Mouse (Mus musculus): ENCODE results near the gene Ntm.

Gene Ntm

DNA sequence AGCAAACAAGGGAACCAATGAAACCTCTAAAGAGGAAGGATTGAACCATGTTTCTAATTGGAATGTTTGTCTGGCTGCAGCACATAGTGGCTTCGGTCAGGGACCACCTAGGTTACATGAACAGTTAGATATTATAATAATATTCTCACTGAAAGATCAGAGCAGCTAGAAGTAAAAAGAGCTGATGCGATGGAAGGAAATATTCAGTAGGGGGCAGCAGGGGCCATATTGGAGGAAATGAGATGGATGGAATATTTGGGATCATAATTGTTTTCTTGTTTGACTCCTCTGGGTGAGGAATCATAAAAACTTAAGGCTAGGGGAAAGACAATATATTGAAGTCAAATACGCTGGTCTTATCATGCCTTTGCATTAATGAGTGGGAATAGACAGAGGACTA is 726.2 kb downstream of the Ntm start:
- no peak for DNase-seq (ENCODE audit: low spot score)

DNA sequence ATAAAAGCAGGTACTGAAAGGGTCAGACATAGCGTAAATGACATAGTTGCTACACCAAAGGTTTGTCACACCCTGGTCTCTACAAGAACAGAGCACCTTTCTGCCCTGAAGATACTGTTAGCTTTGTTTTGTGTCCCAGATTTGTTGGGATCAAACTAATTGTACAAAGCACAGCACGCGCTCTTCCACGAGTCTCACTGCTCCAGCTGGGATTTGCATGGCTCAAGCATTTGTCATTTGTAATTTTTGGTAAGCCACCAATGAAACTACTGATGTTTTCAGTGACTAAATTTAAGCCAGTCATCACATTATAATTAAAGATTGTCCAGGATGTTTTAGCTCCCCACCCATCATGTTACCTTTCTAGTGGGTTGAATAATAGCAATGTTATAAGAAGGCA is 735.2 kb downstream of the Ntm start:
- DNase-seq (ENCODE audit: low spot score) = no peak

DNA sequence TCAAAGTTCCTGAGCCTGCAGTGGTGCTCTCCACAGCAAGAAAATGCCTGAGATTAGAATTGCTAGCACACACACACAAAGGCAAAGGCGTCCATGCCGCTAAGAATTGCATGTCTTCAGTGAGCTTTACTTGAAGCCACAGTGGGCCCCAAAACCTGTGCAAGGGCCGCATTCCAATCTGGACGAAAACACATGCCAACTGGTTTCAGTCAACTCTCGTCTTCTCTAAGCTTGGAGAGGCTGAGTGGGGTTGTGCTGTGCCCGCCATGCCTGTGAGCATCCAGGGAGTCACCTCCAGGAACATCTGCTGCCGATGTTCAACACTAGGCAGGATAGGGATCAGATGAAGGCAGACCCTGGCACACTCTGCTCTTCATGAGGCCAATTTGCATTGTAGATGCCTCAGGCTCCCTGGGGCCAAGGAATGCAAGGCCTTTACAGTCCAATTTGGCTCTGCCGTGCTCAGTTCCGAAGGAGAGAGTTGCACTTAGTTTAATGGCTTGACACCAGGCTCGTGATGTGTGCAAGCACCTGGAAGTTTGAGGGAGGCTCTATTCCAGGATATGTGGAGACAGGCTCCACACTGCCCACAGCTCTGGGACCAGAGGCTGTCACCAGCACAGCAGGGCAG is 739.9 kb downstream of the Ntm start:
- no peak for DNase-seq (ENCODE audit: low spot score)

DNA sequence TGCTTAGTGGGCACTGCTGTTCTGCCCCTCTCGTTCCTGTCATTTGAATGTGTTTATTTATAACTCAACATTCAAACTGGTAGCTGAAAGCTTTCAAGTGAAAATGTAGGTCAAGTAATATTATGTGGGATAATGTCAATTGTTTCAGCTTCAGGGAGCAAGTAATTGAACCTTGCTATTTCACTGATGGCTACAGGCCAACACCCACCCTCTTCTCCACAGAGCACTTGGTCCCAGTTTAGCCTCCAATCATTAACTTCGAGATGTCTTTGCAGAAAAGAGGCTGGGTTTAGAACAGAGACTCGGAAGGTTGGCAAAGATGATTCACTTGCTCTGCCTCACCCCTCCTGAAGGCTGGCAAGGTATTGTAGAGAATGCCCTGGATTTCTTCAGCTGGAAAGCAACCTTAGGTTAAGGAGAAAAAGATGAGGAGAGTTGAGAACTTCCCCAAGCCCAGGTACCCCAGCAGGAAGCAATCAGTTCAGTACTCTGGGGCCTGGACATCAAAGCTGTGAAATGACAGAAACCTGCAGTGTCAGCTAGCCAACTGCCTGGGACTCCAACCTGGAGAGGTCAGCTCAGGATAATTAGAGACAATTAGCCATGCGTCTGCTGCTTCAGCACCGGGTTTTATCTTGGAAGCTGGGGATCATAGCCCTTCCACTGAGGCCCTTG is 741.9 kb downstream of the Ntm start:
- DNase-seq (ENCODE audit: low spot score) = no peak

DNA sequence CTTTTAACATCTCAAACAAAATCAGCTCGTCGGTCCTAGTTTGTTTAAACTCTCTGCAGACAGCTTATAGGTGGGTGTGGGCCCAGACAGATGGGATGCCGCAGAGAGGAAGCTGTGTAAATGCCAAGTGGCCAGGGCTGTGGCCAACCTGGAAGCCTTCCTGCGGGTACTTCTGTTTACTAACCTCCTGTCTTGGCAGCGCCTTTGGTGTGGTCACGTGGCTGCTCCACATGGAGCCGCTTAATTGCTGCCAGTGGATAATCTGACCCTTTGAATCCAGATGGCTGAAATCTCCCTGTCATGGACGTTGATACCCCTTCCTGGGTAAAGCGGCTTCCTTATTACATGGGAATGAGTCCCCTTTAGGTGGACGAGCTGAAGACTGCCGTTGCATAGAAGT is 742.4 kb downstream of the Ntm start:
- no peak for DNase-seq (ENCODE audit: low spot score)

DNA sequence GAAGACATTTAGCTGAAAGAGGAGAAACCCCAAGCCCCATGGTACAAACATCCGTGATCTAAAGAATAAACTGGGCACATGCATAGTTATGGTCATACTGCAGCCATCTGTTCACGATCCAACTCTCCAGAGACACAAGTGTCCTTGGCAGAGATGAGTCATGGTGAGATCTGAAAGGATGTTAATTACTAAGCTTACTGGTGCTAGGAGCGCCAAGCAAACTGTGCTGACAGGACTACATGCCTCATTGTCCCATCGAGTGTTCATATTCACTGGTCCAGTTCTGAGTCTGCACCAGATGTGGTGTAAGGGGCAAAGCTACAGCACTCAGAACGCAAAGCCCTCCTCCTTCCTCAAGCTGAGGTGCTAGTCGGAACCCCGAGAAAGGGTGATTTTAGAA is 745.0 kb downstream of the Ntm start:
- DNase-seq (ENCODE audit: low spot score) = no peak

DNA sequence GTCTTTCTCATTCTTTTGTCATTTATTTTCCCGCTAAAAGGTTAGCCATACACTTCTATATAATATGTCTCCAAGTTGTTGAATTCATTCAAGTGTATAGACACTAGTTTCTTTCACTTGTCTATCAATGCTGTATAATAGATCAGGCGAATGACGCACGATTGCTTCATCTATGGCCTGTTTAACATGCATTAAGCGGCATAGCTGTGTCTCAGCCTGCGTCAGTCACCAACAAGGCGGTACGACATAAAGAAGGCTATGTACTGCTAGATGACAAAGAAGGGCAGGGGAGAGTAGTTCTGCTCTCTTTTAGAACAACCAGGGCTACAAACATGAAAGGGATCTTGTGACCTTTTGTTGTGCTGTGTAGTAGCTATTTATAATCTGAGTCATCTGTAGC is 746.4 kb downstream of the Ntm start:
- DNase-seq (ENCODE audit: low spot score) = no peak

DNA sequence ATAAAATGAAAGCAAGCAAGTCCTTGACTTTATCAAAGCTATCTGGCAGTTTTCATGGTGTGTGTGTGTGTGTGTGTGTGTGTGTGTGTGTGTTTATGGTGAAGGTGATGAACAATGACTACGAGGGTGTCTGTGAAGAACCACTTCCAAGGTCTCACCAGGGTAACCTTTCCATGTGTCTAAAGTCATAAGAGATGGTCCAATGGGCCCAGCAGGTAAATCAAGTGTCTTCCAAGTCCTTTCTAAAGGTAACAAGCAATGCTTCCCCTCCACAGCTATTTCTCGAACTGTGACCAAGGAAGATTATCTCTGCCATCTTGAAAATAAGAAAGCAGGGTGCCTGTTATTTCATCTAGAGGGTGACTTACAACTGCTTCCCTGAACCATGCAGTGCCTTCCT is 747.1 kb downstream of the Ntm start:
- DNase-seq (ENCODE audit: low spot score) = no peak

DNA sequence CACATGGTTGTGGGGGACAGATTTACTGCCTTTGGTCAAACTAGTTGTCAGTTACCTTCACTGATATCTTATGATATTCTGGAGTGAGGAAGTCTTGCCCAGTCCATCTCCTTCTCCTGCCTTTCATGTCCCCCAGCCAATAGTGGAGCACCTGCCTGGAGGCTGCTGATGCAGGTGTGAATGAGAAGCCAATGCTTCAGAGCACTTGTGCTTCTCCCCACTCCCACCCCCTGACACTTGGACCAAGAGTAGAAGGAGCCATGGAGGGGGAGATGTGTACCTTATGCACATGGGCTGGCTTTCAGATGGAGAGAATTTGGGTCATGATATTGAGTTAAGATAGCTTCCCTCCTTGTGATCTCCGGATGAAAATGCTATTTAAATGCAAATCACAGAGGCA is 747.7 kb downstream of the Ntm start:
- no peak for DNase-seq (ENCODE audit: low spot score)

DNA sequence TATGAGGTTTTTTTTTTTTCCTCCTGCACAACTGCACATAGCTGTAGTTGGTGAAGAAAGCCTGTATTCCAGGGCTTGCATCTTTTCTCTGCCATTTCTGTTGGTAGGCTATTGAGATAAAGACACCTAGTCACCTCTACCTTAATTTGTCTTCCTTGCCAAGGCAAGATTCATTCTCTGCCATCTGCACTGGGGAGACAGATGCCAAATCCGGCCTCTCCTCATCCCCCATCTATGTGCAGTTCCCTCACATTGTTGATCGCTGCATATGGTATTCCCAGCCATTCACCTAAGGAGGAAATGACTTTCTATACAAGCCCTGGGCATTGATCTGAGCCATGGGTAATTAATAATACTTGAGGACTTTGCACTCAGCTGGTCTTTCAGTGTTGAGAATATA is 753.7 kb downstream of the Ntm start:
- DNase-seq (ENCODE audit: low spot score) = no peak

DNA sequence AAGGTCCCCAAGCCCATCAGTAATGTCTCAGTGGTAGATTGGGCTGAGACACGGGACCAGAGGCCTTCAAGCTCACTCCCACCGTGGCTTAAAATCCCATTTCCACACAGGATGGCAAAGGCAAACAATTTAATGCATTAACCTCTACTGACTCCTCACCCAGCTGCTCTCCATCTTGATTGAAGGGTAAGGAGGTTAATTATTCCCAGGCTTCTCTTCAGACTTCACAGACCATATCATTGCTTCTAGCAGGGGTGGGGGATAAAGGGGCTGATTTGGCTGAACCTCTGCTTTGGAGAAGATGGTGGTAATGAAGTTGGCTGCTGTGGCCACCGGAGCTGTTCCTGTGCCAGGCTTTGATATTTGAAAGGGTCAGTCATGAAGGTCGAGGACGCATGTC is 754.8 kb downstream of the Ntm start:
- no peak for DNase-seq (ENCODE audit: low spot score)

DNA sequence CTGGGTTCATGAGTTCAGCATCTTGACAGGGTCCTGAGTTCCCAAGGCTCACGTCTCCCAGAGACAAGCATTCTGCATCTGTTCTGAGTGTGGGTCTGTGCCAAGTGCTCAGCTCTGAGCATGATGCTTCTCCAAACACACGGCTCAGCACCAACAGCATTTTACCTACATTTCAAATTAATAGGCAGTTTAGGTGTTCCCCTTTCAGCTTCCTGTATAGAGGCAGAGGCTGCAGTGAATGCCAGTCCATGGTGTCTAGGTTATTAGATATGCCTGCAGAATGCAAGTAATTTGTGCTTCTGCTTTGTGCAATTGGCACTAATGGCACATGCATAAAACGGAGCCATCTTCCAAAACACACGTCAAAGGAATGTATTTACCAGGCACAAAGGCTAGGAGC is 757.3 kb downstream of the Ntm start:
- no peak for DNase-seq (ENCODE audit: low spot score)

DNA sequence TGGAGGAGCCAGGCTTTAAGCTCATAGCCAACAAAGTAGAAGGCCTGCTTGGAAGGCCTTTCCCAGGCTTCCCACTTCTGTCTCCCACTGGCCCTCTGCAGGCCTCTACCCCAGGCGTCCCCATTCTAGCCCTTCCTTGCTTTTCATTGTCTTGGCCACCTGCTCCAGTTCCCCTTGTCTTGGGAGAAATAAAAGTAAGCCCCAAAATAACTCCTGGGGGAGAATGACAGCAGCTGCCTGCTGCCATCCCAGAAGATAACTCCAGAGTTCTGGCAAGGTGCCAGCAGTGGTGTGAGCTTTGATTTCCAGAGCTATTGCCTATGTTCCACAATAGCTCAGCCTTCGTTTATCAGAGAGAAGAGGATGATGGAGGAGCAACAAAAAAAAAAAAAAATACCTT is 760.7 kb downstream of the Ntm start:
- no peak for DNase-seq (ENCODE audit: low spot score)

DNA sequence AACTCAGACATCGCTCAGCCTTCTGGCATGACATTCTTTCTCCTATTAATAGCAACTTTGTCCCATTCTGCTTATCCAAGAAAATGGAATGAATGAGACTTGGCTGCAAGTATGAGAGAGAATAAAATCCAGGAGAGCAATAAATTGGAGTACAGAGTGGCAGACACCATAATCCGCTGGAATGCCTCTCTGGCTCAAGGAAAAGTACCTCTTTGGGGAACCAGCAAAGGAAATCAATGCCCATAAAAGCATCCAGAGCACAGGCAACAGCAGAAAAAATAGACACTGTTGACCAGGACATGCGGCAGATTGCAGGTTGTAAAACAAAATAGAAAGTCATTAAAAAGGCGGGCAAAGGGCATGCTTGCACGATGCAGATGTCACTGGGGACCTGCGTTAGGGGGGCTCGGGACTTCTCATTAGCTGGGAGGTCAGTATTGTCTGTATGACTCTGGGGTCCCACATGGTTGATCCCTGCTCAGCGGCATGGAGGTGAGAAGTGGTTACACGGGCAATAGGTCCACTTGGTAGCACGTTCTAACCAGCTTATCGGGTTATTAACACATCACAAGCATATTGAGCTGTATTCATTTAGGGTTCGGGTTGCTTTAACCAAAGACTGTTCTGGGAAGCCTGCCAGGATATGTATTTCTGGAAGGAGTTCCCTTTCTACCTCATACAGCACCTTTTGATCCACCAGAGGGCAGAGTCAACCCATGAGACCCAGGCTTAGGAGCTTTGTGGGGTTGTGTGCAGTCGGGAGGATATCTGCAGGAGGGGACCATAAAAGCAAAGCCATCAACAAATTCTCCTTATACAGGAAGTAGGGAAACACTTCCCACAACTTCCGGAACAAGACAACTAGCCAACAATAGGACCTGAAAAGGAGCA is 761.5 kb downstream of the Ntm start:
- no peak for DNase-seq (ENCODE audit: low spot score)

DNA sequence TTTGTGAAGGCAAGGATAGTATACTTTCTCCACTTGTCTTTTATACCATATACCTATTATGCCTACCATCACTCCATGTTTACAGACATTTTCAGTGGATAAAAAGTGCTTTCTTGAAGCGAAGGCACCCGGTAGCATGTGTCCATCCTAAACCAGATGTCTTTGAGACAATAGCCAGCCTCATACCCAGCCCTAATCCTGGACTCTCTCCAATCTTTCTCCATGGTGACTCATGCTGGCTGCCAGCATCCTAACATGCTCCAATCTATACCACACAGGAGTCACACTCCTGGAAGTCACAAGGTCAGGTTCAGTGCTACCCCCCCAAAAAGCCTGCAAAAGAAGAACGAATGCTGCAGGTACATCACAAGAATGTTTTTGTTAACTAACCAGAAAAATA is 765.9 kb downstream of the Ntm start:
- DNase-seq (ENCODE audit: low spot score) = no peak

DNA sequence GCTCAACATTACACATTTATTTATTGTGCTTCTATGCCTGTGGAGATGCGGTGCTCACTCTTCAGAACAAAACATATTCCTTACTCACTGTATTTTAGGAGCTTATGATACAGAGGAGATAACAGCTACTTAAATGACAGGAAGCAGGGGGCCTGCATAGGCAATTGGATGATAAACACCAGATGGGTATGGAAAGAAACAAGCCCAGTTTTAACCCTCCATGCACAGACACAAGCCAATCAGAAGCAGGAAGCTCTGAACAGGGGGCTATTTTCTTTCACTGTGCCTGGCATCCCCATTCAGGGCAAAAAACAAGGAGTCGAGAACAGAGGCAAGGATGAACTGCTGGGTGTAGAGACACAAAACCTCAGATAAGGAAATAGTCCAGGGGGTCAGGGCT is 768.7 kb downstream of the Ntm start:
- DNase-seq (ENCODE audit: low spot score) = no peak

DNA sequence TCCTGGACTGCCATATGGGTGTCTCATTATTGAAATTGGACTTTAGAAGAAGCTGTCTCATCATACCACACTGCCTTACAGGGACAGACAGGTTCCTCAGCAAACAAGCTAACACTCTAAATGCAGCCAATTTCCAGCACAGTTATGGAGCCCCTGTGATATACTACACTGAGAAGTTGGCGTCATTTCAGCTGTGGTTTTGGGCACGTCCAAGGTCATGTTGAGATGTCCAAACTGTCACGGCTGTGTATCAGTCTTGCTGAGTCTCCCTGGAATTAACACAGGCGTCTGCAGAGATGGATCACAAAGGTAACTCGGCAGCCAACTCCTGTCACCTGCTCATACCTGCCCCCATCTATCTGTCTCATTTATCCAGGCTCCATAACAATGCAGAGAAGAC is 779.9 kb downstream of the Ntm start:
- no peak for DNase-seq (ENCODE audit: low spot score)

DNA sequence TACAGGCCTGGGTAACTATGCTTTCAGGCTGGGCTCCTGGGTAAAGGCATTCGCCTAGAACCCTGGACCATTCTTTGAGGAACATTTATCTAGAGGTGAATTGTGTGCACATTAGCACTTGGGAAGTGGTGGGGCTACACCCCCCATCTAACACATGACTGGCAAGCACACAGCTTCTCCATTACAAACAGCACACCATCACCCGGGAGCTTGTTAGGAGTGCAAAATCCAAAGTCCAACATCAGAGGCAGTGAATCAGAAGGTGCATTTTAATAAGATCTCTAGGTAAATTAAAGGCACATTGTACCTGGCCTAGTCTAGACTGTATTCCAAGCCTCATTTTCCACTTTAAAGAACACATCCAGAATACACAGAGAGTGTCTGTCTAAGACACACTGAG is 781.3 kb downstream of the Ntm start:
- DNase-seq (ENCODE audit: low spot score) = no peak

DNA sequence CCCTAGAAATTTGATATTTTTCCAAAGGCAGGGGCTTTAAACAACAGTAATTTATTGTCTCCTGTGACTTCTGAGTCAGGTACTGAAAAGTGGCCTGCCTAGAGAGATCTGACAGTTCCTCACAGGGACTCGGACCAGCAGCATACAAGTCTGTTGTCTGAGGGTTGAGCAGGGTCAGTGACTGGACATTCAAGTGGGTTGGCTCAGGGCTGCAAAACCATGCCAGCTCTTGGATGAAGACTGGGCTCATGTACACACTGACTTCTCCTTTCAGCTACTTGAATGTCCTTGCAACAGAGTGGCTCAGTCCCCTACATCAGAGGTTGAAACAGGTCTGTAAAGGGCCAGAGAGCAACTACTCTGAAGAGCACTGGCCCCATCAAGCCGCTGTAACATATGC is 797.2 kb downstream of the Ntm start:
- no peak for DNase-seq (ENCODE audit: low spot score)

DNA sequence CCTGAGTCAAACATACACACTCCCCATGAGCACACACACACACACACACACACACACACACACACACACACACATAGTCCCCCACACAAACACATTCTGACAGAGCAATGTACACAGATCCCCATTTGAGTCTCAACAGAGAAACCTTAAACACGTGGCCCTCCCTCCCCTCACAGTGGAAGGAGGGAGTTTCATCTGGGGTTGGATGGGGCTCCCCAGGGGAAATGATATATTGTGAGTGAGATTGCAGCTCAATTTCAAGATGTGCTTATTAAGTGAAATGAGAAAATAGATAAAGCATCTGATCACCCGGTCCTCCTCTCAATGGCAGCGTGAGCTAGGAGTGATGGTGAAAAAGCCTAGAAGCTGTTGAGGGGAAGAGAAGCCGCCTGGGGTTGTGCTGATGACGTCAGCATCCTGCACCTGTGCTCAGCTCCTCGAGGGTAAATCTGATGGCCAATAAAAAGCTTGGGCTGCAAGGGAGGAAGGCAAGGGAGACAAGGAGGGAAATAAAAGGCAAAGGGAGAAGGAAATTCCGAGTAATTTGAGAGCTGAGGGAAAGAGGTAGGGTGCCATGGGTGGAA is 801.8 kb downstream of the Ntm start:
- no peak for DNase-seq (ENCODE audit: low spot score)

DNA sequence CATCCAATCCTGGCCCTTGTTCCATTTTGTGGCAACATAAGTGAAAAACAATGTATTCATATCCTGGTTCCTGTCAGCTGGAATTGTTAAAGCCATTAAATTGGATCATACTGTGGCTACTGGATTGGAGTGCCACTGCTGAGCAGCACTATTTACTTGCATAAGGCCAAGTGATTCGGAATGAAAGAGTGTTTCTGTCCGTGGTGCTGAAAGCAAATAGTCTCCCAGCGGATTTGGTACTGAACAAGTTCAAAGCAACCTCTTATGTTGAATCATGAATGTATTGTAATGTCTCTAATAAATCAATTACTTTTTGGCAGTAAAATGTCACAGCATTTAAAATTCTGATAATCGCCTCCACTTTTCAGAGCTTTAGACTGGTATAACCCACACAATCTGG is 817.0 kb downstream of the Ntm start:
- no peak for DNase-seq (ENCODE audit: low spot score)

DNA sequence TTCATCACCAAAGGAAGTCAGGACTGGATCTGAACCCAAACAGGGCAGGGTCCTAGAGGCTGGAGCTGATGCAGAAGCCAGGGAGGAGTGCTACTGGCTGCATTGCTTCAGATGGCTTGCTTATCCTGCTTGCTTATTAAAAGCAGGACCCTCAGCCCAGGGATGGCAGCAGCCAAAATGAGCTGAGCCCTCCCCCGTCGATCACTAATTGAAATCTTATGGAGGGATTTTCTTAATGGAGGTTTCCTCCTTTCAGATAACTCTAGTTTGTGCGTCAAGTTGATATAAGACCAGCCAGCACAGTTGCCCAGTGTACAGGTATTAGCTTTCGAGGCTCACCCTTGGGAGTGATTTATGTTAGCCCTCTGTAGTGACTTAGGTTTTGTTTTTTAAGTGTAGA is 826.9 kb downstream of the Ntm start:
- no peak for DNase-seq (ENCODE audit: low spot score)

DNA sequence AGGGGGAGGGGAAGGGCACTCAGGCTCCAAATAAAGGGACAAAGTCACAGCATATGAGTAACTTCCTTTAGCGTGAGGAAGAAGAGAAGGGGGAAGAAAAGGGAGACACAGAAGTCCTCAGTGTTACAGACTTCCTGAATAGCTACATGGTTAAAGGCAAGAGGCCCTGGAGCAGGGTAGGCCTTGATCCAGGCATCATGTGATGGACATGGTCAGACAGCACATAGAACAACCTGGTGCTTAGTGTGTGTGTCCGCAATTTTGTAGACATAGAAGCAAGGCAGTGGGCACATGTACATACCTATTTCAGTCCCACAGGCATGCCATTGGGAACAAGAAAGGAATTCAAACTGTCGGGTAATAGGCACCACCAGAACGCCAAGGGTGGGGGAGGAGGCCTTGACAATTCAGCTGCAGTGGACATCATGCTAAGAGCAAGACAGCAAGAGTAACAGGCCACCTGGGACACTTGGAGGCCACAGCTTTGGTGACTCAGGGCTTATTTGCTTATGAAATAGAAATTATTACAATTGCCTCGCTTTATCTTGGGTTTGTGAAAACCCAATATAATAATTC is 832.1 kb downstream of the Ntm start:
- DNase-seq (ENCODE audit: low spot score) = no peak

Measured in T-cell, adult 2 months (primary cell).